Mouse (Mus musculus) midbrain, embryonic 10.5 days (tissue): ENCODE data around the gene Cpt1b. TPM values are rescaled to one million over a fixed set of nuclear protein-coding genes. Genes with fewer than 3 reads are reported as not detected.

Source experiments
- DNase-seq: peaks from one replicate; pipeline ENCODE4 v3.0.0-alpha.2; 2017; ENCODE audit warnings: low spot score
- H3K27ac ChIP-seq: fragments of 300-500 bp; sonication (generic); replicated peaks from 2 replicates; pipeline ENCODE4 v1.5.1; 2016; ENCODE audit warnings: mild to moderate bottlenecking
- H3K27me3 ChIP-seq: fragments of 300-500 bp; sonication (generic); 2 replicates; pipeline ENCODE4 v1.6.1; 2016; ENCODE audit warnings: low read depth, mild to moderate bottlenecking; ENCODE audit not compliant: poor library complexity, severe bottlenecking
- H3K36me3 ChIP-seq: fragments of 300-500 bp; sonication (generic); 2 replicates; pipeline ENCODE4 v1.6.1; 2016; ENCODE audit warnings: mild to moderate bottlenecking, moderate library complexity
- H3K4me1 ChIP-seq: fragments of 300-500 bp; sonication (generic); 2 replicates; pipeline ENCODE4 v1.6.1; 2016
- H3K4me3 ChIP-seq: fragments of 300-500 bp; sonication (generic); 2 replicates; pipeline ENCODE4 v1.5.1; 2016; ENCODE audit warnings: mild to moderate bottlenecking, moderate library complexity
- H3K9me3 ChIP-seq: fragments of 300-500 bp; sonication (generic); replicated peaks from 2 replicates; pipeline ENCODE4 v1.6.1; 2016; ENCODE audit warnings: mild to moderate bottlenecking
- WGBS: fragments of 180-500 bp; shearing (Covaris S2); methylation state at CpG from one replicate; pipeline ENCODE4 v1.1.7; 2016; 5-methylcytosine and 5-hydroxymethylcytosine counted together
- polyA plus RNA-seq: library from polyadenylated mRNA; unstranded; fragments of >200 nt; fragmentation: Nextera tagmentation; extraction: Ambion mirVana; gene quantifications from 2 replicates; pipeline ENCODE4 v1.2.1, GENCODE M21; 2016

Cpt1b gene
- polyA plus RNA-seq = 0.83 and 0.97 TPM in 2 replicates

- Histone ChIP-seq H3K4me3 (peak within 1 kb of the TSS; percentile 23; the same call in 1 of the 2 replicates), H3K9me3 (no peaks in the 10 kb centered on the region), H3K4me1 (peaks cover 33% of the 10 kb centered on the region), H3K27me3 (peaks cover 13% of the 10 kb centered on the region; the same call in 1 of the 2 replicates), H3K27ac (no peak within 1 kb of the TSS; the same call in 1 of the 2 replicates), H3K36me3 (peaks cover 50% of the 10 kb centered on the region)
- WGBS = 33% methylated on average over 6 of the region's 6 CpGs
- no peak for DNase-seq
Observed at GRCm38 (mm10) chr15:89425711-89426121, at the start of gene Cpt1b. TSS of gene Cpt1b (minus strand) at chr15:89425863.

DNA sequence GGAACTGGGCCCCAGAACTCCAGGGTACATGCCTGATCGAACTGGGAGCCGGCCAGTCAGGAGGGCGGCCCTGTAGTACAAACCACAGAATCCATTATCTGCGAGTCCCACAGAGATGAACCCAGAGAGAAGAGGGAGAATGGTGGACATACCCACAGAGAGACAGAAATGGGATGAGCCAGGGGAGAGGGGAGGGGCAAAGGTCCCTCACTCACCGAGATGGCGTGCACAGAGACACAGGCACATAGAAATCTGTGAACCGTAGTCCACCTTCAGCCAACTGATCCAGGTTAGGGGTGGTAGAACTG, 49.6 kb upstream of the Cpt1b start:
- Histone ChIP-seq H3K27ac (peak overlapping the region; percentile 85), H3K9me3 (no peaks in the 10 kb centered on the region), H3K4me3 (peak overlapping the region; percentile 70), H3K36me3 (0 out of 2 replicates have a peak, but pooled peaks cover 2% of the 10 kb centered on the region), H3K27me3 (peaks cover 19% of the 10 kb centered on the region), H3K4me1 (peaks cover 30% of the 10 kb centered on the region)
- DNase-seq = no peak
- 88% methylated on average over 7 of the region's 7 CpGs for WGBS

GRCm38 (mm10) chr15:89474596-89475292, 49.1 kb upstream of the Cpt1b start:
- DNase-seq = no peak
- no peak overlapping the region for H3K4me3 ChIP-seq
- H3K27ac ChIP-seq = no peak overlapping the region
- peaks cover 30% of the 10 kb centered on the region for H3K4me1 ChIP-seq
- WGBS = 92% methylated on average over 19 of the region's 19 CpGs
- H3K9me3 ChIP-seq = no peaks in the 10 kb centered on the region
- H3K36me3 ChIP-seq = 0 out of 2 replicates have a peak, but pooled peaks cover 2% of the 10 kb centered on the region
- H3K27me3 ChIP-seq = peaks cover 19% of the 10 kb centered on the region

DNA sequence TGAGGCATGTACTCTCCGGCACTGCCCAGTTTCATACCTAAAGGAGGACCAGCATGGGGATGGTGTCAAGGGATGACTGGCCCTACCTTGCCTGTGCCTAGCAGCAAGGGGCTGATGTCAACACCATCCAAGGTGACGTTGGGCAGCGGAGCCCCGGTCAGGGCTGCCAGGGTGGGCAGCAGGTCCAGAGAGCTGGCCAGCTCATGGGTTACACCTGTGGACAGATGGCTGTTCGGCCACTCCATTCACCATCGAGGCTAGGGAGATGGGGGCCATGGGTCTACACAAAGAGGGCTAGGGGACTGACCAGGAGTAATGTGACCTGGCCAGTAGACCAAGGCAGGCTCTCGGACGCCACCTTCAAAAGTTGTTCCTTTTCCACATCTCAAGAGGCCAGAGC, 48.3 kb upstream of the Cpt1b start:
- Histone ChIP-seq H3K27ac (no peak overlapping the region), H3K27me3 (peaks cover 19% of the 10 kb centered on the region), H3K4me3 (no peak overlapping the region), H3K36me3 (0 out of 2 replicates have a peak, but pooled peaks cover 2% of the 10 kb centered on the region), H3K9me3 (no peaks in the 10 kb centered on the region), H3K4me1 (peaks cover 30% of the 10 kb centered on the region)
- DNase-seq = no peak
- 92% methylated on average over 8 of the region's 8 CpGs for WGBS

GRCm38 (mm10) chr15:89473370-89473769, 47.7 kb upstream of the Cpt1b start:
- peaks cover 17% of the 10 kb centered on the region for H3K27me3 ChIP-seq
- H3K27ac ChIP-seq = no peak overlapping the region
- H3K4me3 ChIP-seq = no peak overlapping the region
- DNase-seq = no peak
- H3K4me1 ChIP-seq = peaks cover 30% of the 10 kb centered on the region
- no peaks in the 10 kb centered on the region for H3K9me3 ChIP-seq
- WGBS = 89% methylated on average over 9 of the region's 9 CpGs
- H3K36me3 ChIP-seq = 0 out of 2 replicates have a peak, but pooled peaks cover 2% of the 10 kb centered on the region

GRCm38 (mm10) chr15:89471476-89471875, 45.8 kb upstream of the Cpt1b start:
- Histone ChIP-seq H3K4me1 (peaks cover 18% of the 10 kb centered on the region), H3K27me3 (peaks cover 7% of the 10 kb centered on the region), H3K4me3 (no peak overlapping the region), H3K27ac (no peak overlapping the region), H3K9me3 (no peaks in the 10 kb centered on the region), H3K36me3 (0 out of 2 replicates have a peak, but pooled peaks cover 2% of the 10 kb centered on the region)
- WGBS = 90% methylated on average over 4 of the region's 4 CpGs
- DNase-seq = no peak

- Histone ChIP-seq H3K36me3 (peaks cover 5% of the 10 kb centered on the region), H3K9me3 (no peaks in the 10 kb centered on the region), H3K4me3 (no peak overlapping the region), H3K27ac (no peak overlapping the region), H3K27me3 (no peaks in the 10 kb centered on the region), H3K4me1 (peaks cover 4% of the 10 kb centered on the region; the same call in 1 of the 2 replicates)
- no peak for DNase-seq
- 30% methylated on average over 2 of the region's 2 CpGs for WGBS
Observed at GRCm38 (mm10) chr15:89468577-89468976, 42.9 kb upstream of the Cpt1b start.

DNA sequence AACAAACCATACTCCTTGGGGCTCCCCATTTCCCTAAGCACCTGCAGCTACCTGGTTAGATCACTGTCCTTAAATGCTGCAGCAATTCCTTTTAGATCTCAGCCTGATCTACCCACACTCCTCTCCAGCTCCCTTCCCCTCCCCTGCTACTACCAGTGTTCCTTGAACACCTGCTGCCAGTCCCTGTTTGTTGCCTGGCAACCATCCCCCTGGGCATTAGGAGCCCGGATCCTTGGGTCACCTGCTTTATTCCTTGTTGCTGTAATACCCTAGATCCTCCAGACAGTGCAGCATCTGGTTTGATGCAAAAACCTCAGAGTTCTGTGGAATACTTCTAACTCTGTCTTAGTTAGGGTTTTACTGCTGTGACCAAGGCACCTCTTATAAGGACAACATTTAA, 39.4 kb upstream of the Cpt1b start:
- Histone ChIP-seq H3K4me3 (no peak overlapping the region), H3K4me1 (peaks cover 4% of the 10 kb centered on the region; the same call in 1 of the 2 replicates), H3K36me3 (peaks cover 32% of the 10 kb centered on the region), H3K9me3 (no peaks in the 10 kb centered on the region), H3K27ac (no peak overlapping the region), H3K27me3 (no peaks in the 10 kb centered on the region)
- WGBS = 9% methylated on average over 1 of the region's 1 CpGs
- no peak for DNase-seq

- DNase-seq = no peak
- H3K36me3 ChIP-seq = peaks cover 46% of the 10 kb centered on the region
- peaks cover 4% of the 10 kb centered on the region; the same call in 1 of the 2 replicates for H3K4me1 ChIP-seq
- H3K27ac ChIP-seq = no peak overlapping the region
- H3K4me3 ChIP-seq = no peak overlapping the region
- no peaks in the 10 kb centered on the region for H3K9me3 ChIP-seq
- 69% methylated on average over 5 of the region's 5 CpGs for WGBS
- H3K27me3 ChIP-seq = no peaks in the 10 kb centered on the region
Observed at GRCm38 (mm10) chr15:89463334-89464235, 37.9 kb upstream of the Cpt1b start.

DNA sequence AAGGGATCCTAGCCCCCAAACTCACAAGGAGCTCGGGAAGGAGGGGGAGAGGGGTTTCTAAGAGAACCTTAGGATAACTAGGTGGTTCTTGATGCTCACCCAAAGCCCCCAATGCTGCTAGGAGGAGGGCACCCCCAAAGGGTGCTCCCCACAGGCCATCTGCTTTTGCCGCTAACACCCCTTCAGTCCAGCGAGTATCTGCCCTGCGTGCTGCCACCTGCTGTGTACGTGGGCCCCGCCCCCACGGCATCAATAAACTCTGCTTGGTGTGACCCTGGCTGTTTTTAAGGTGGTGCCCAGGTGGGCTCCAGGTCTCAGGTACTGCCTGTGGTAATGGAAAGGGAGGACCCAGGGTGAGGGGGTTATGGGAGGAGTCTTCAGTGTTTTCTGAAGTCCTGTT, 36.5 kb upstream of the Cpt1b start:
- H3K27me3 ChIP-seq = no peaks in the 10 kb centered on the region
- no peak overlapping the region for H3K4me3 ChIP-seq
- peaks cover 60% of the 10 kb centered on the region for H3K36me3 ChIP-seq

GRCm38 (mm10) chr15:89461321-89461720, 35.7 kb upstream of the Cpt1b start:
- H3K36me3 ChIP-seq = peaks cover 68% of the 10 kb centered on the region
- H3K9me3 ChIP-seq = no peaks in the 10 kb centered on the region
- WGBS = 87% methylated on average over 15 of the region's 15 CpGs
- H3K27me3 ChIP-seq = no peaks in the 10 kb centered on the region
- no peak overlapping the region for H3K27ac ChIP-seq
- no peak overlapping the region for H3K4me3 ChIP-seq
- DNase-seq = no peak
- peaks cover 4% of the 10 kb centered on the region; the same call in 1 of the 2 replicates for H3K4me1 ChIP-seq

More for the DNA sequence above, 36.5 kb upstream of the Cpt1b start:
- Histone ChIP-seq H3K27ac (no peak overlapping the region), H3K9me3 (no peaks in the 10 kb centered on the region), H3K4me1 (peaks cover 4% of the 10 kb centered on the region; the same call in 1 of the 2 replicates)
- WGBS = 80% methylated on average over 7 of the region's 7 CpGs
- no peak for DNase-seq

GRCm38 (mm10) chr15:89460298-89460697, 34.6 kb upstream of the Cpt1b start:
- peaks cover 69% of the 10 kb centered on the region for H3K36me3 ChIP-seq
- H3K27ac ChIP-seq = no peak overlapping the region
- no peak overlapping the region for H3K4me3 ChIP-seq
- WGBS = 77% methylated on average over 10 of the region's 10 CpGs
- H3K27me3 ChIP-seq = no peaks in the 10 kb centered on the region
- no peaks in the 10 kb centered on the region for H3K9me3 ChIP-seq
- DNase-seq = no peak
- peaks cover 11% of the 10 kb centered on the region for H3K4me1 ChIP-seq
